Mouse (Mus musculus): ENCODE measurements at regions not wholly inside any gene's neighbourhood (a gene's known extent, or its start where the extent isn't known, plus 50 kb on each side); places are given as distances from the start of the nearest gene placed in this dataset.

DNA sequence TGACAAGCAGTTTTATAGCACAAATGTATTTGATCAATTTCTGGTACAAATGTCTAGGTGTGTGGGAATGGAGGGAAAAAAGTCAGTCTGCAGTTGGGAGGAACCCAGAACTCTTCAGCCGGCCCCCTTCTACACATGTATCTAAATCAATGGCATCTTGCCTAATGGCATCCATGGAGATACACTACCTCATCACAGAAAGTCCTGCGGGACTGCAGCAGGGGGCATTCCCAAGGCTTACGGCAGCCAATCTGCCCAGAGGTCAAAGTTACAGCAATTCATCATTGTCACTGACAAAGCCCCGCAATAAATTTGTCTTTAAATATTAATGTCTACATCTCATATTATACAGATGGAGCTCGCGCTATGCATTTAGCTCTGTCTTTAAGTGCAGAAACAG, 135.7 kb upstream of the Arhgap5 start:
- DNase-seq: no peak
- intact Hi-C loops (cut with DNase I; ENCODE audit: low total_unique reads): no loop called here

DNA sequence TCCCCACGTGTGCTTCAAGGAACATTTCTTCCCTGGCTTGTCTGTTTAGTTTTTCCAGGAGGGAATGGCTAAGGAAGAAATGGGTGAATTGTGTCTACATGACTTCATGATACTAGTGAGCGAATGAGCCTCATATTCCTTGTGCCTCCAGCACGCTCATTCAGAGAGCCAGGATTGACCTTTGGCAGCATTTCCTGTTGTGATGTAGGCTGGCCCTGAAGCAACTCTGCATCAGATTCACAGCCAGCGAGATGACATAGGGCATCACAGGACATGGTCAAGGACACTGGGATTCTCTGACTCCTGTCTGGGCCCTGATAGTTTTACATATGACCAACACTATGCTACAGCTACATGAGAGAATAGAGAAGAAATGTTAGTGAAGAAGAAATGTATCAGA, 135.3 kb upstream of the Arhgap5 start:
- DNase-seq: no peak
- intact Hi-C loops (cut with DNase I; ENCODE audit: low total_unique reads): no loop called here

DNA sequence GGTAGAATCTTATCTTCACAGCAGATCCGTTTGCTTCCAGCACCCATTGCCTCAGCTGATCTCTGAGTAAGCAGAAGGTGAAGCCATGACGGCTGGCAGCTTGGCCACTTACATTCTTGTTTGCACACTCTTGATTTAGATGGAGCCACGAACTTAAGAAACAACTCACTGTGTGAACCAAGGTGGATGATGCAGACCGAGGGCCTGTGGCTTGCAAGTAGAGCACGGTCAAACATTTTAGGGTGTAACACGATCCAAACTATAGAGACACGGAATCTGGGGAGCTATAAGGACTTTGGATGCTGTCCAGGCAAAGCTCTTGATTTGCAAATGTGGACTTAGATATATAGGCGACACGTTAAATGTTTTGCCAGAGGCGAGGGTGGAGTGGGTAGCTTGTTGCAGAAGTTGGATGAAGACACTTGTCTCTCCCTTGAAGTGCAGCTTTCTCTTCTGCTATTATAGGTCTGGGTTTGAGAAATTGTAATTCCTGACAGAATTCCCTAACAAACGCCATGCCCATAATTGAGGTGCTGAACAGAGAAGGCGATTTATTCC, 133.5 kb upstream of the Arhgap5 start:
- DNase-seq: no peak
- intact Hi-C loops (cut with DNase I; ENCODE audit: low total_unique reads): no loop called here

DNA sequence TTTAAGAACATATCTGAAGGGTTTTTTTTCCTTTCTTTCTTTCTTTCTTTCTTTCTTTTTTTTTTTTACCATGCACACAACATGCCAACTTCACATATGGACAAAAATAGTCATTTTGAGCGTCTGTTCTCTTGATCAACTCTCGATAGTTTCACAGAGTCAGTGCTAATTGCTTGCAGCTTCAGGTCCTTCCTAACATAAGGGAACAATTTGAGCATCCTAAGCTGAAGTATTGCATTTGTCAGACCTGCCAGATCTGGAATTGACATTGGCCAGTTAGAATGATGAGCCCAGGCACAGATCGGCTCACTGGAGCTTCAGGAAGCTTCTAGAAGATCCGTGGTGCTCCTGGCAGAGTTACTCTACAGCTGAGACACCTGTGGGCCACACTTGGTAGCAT, 128.7 kb upstream of the Arhgap5 start:
- no peak for DNase-seq
- intact Hi-C loops (cut with DNase I; ENCODE audit: low total_unique reads): no loop called here

DNA sequence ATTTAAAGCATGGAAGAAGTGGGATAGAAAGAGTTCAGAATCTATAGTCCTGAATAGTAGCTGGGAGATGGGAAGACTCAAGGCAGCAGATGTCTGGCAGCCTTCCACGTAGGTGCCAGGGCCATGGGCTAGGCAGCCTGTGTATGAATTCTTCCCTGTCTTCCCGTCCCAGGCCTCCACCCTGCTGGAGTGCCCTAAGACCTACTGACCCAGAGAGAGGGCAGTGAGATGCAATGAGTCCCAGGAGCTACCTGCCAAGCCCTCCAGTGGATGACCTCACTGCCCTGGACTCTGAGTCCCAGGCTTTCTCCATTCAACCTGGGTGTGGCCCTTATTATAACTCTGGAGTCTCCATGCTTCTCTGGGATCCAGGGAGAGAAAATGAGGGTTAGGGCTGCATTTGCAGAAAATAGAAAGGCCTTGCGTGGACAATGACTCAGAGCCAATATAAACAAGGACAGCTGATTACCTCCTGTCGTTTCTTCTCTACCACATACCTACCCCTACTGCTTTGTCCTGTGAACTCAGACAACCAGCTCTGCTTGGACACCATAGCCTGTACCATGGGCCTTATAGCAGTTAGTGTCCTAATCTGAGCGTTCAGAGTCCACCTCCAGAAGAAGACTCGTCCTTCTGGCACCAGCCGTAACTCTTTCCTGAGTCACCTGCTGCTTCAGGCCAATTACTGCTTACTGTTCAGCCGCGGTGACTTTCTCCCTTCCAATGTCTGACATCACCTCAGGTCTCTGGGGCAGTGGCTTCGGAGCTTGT, 126.9 kb upstream of the Arhgap5 start:
- intact Hi-C loops (cut with DNase I; ENCODE audit: low total_unique reads): no loop called here
- DNase-seq: no peak

DNA sequence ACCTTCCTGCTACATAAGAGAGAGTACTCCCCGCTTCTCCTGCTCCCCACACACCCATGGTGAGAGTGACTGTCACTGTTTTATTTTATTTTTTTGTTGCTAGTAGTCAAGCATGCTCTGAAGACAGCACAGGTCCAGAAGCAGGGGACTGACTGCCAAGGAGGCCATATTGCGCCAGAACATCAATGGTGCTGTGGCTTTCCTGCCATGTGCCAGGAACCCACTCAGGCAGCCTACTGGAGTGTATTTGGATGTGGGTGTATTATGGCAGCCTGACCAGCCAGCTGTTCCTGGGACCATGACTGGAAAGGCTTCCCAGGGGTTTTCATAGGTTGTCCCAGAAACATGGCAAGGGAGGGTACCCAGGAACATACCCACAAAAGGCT, 126.3 kb upstream of the Arhgap5 start:
- no peak for DNase-seq
- intact Hi-C loops (cut with DNase I; ENCODE audit: low total_unique reads): no loop called here

DNA sequence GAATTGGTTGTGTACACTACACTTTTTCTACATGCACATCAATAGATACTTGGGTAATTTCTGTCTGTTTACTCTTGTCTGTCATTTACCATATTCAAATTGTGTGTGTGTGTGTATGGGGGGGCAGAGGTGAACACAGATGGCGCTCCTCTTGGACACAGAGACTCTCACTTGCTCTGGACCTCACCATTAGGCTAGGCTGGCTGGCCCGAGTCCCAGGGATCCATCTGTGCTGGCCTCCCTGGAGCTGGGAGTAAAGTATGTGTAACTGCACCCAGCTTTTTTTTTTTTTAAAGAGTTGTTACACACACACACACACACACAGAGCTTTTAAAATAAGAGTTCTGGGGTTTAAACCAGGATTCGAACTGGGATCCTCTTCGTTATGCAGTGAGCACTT, 124.5 kb upstream of the Arhgap5 start:
- DNase-seq: peak; percentile 49

DNA sequence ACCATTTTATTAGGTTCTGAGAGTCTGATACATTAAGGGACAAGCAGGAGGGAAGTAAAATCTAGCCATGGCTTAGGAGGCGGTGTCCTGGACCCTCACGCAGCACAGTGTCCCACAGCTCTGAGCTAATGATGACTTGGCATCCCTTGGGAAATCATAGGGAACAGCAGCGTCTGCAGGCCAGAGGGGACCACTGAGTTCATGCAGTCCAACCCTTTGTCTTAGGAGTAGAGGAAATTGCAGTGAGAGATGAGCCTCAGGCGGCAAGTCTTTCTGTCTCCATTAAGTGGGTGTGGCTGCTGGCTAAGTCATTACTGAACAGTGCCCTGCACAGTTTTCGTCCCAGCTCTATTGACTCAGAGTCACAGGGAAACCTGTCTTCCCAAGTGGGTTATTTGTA, 123.8 kb upstream of the Arhgap5 start:
- intact Hi-C loops (cut with DNase I; ENCODE audit: low total_unique reads): no loop called here
- no peak for DNase-seq

More for the DNA sequence above, 124.5 kb upstream of the Arhgap5 start:
- intact Hi-C loops (cut with DNase I; ENCODE audit: low total_unique reads): no loop called here

DNA sequence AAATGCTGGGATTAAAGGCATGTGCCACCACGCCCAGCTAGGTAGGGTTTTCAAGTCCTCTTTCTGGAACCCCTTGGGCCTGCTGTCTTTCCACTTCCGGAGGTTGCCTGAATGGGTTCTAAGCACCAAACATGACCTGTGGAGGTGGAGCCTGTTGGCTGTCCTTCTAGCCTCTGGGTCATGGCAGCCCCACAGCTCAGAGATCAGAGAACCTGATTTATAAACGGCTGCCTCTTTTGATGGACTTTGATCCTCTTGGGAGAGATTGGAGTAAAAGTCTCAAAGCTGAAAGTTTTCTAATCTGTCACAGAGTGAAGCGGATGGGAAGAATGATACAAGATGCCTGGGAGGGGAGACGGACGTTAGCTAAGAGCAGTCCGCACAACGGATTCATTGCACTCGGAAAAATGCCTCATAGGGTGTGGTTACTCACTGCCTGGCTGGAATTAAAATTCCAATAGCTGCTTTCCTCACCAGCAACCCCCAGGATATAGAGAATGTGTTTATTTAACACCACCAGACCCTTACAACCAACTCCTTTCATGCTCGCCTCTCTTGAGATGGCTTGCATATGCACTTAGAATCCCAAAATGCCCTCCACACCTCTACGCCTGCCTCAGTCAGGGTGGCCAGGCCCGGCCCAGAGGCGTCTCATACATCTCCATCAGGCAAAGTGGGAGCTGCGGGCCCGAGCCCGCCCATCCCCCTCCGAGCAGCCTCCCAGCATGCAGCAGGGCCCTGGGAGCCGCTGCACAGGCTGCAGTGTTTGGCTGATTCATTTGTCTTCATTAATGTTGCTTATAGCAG, 122.4 kb upstream of the Arhgap5 start:
- intact Hi-C loops (cut with DNase I; ENCODE audit: low total_unique reads): no loop called here
- DNase-seq: no peak

DNA sequence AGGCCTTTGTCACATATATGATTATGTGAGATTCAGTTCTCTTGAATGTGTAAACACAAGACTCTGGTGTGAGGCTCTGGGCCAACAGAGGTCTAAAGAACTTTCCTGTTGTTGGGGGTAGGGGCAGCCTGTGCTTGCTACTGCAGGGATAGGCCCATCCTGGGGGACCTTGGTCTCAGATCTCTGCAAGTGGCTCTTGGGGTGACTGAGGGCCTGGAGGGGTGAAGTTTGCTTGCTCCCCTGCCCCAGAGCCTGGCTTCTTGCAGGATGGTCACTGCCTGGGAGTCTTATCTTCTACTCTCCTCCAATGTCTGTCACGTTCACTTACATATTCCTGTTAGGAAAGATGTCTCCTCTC, 121.8 kb upstream of the Arhgap5 start:
- intact Hi-C loops (cut with DNase I; ENCODE audit: low total_unique reads): no loop called here
- no peak for DNase-seq

DNA sequence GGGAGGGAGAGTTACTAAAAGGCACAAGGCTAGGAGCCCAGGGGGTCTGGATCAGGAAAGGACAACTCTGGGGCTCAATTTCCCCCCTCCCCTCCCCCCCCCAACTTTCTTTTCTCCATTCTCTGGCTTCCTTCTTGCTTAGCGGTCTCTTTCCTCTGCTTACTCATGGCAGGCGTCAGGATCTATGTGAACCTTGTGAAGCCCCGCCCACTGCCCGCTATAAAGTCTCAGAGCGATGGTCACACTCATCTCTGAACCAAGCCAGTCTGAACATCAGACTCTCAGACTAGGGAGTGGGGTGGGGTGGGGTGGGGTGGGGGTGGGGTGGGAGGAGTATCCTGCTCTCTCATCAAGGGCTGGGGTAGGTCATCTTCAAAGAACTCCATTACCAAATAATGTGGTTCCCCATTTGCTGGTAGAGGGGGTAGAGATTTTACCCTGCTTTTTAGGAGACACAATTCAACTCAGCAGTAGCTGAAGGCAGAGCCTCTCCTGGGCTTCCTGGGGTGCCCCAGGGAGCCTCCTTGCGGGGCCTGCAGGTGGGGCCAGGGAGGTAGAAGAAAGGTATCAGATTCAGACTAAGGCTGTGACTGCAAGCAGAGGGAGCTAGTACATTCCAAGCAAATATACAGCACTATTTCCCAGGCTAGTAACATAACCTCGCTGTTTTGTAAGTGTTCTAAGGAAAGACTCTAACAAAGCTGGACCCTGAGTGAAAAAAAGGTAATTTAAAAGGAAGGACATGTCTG, 120.8 kb upstream of the Arhgap5 start:
- intact Hi-C loops (cut with DNase I; ENCODE audit: low total_unique reads): no loop called here
- DNase-seq: no peak

DNA sequence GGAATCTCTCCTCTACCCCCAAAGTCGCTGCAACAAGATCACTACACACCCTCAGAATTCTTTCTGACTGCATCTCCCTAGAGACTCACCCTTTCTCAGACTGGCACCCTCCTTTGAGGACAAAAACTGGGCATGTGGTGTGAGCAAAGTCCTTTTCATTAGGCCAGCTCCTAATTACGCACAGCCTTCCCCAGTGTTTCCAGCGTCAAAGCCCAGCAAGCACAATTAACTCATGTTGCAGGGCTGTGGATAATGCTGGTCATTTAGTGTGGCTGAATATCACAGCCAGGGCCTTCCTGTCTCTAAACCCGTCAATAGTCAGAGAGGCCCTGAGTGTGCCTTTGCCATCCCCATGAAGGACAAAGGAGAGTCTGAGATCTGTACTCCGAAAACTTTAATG, 114.2 kb upstream of the Arhgap5 start:
- intact Hi-C loops (cut with DNase I; ENCODE audit: low total_unique reads): no loop called here
- no peak for DNase-seq

DNA sequence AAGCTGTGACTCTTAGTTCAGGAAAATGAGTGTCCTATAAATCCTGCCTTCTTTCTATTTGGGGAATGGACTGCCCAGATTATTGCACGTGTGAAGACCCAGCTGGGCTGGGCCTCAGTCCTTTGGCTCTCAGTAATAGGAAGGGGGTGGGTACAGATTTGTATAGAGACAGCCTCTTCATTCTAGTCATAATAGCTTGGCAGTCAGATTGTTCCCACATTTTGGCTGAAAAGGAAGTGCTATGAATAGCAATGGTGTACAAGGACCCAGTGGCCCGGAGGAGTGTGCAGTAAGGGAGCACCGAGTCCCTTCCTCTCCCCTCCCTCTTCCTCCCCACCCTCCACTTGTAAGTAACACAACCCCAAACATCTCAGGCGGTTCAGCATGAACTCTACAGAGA, 113.5 kb upstream of the Arhgap5 start:
- no peak for DNase-seq
- intact Hi-C loops (cut with DNase I; ENCODE audit: low total_unique reads): no loop called here

DNA sequence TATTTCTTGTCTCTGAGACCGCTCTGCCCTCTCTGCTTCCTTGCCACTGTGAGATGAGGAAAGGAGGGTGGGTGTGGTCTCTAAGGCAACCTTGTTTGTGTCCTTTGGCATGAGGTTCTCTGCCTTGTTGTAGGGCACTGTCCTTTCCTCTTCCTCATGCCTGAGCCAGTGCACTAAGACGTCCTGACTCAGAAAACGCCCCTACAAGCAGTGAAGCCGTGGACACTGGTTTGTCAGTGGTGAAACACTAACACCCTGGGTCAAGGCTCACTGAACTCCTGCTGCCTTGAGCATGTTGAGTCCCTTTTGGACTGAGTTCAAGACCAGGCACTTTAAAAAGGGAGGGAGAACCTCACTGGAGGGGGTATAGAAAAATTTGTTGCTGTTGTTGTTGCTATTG, 111.1 kb upstream of the Arhgap5 start:
- intact Hi-C loops (cut with DNase I; ENCODE audit: low total_unique reads): no loop called here
- DNase-seq: no peak

DNA sequence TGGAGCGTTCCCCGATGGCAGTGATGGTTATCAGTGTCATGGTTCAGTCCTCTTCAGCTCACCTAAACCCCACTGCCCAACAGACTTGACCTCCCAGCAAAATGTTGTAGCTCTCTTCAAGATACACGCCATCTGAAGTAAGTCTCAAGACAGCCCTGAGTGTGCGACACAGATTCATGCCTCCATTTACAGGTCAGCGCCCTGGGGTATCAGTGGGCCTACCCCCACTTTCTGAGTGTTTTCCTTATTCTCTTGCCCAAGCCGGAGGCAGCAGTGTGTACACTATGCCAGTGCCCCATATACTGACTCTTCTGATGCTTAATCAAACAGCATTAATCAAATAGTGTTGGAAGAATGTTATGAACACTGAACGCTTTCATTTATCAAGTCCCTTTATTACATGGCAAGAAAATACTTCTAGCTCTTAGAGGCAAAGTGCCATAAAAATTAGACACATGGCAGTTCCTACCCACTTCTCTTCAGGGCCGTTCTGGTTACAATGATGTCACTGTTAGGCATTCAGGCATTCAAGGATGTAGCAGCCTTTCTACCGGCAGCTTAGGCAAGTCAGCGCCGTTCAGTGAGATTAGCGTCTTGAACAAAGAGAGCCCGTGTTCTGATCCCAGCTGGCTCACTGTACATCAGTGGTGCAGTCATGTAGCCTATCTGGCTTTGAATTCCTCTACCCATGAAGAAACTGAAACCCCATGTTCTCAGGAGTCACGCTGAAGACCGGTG, 109.6 kb upstream of the Arhgap5 start:
- intact Hi-C loops (cut with DNase I; ENCODE audit: low total_unique reads): no loop called here
- no peak for DNase-seq

DNA sequence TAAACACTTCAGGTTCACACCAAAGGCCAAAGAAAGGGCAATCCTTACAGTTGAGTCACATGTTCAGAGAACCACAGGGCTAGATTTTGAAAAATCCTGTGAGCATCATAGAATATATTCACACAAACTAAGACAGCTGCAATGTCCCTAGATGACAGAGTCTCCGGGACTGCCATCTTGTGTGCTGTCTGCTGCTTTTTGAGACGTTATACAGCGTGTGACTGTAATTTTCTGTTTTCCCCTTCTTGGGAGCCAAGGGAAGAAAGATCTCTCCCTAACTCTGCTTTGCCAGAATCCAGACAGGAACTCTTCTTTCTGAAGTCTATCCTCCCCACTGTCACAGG, 109.1 kb upstream of the Arhgap5 start:
- intact Hi-C loops (cut with DNase I; ENCODE audit: low total_unique reads): no loop called here
- no peak for DNase-seq

DNA sequence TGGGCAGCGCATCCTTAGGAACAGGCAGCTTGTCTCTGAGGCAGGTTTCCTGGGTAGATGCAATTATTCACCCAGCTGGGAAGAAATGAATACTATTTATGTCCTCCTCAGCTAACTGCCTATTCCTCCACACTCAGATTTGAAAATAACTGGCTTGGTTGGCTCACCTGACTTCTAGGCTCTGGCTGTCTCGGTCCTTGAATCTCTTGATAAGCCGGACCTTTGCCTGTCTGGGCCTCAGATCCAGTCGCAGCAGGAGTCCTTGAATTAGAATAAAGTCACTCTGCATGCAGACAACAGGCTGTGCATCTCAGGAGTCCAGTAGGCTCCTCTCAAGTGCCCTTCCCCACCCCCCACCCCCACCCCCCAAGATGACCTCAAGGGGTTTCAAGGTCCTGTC, 108.7 kb upstream of the Arhgap5 start:
- DNase-seq: no peak
- intact Hi-C loops (cut with DNase I; ENCODE audit: low total_unique reads): no loop called here

DNA sequence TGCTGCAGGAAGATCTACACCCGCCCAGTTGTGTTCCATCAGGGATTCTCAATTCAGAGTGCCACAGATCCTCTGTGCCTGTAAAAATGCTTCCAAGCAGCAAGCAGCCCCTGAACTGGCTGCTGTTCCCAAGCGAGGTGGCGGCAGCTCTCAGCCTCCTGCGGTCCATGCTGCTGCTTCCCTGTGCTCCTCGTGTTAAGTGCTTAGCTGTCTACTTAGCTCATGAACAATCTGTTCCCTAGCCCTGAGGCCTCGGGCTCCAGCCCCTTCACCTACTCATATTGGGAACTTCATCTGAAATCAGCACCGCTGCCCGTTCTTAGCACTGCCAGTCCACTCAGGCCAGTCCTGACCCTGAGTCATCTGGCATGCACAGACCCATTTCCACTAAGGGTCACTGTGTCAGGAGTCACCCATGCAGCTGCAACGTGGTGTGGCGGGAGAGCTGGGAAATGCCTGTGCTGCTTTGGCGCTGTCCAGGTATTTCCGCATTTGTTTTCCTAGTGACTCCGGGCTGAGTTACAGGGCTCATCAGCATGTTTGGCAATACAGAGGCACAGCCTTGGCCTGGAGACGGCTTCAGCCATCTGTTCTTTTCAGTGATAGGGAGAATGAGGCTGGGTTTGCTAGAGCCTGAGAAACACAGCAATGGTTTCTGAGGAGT, 107.5 kb upstream of the Arhgap5 start:
- DNase-seq: peak; percentile 59
- intact Hi-C loops (cut with DNase I; ENCODE audit: low total_unique reads): no loop called here

Measured in gastrocnemius, postnatal 14 days (tissue).